Mouse (Mus musculus) monocyte, adult 5-6 weeks (primary cell): ENCODE measurements around the gene Ldb3. TPM values are rescaled to one million over a fixed set of nuclear protein-coding genes. Genes with fewer than 3 reads are reported as not detected.

Experiments
- ATAC-seq: fragments of 153-309, 156-312 bp; replicated peaks from 2 replicates; pipeline ENCODE4 v1.8.0; 2017; ENCODE audit warnings: mild to moderate bottlenecking; ENCODE audit not compliant: low TSS enrichment, insufficient number of reproducible peaks, severe bottlenecking, poor library complexity, low FRiP score
- total RNA-seq: library from RNA; stranded (forward); fragments of 200-1000, 200-491, 200-594 nt; gene quantifications from 3 replicates; pipeline ENCODE4 v1.2.3, GENCODE M21; 2017

Gene Ldb3
- total RNA-seq, 1 experiment from 2014 or later: not detected

GRCm38 (mm10) chr14:34497346-34497745 is 91.1 kb downstream of the Ldb3 start:
- ATAC-seq: no peak

DNA sequence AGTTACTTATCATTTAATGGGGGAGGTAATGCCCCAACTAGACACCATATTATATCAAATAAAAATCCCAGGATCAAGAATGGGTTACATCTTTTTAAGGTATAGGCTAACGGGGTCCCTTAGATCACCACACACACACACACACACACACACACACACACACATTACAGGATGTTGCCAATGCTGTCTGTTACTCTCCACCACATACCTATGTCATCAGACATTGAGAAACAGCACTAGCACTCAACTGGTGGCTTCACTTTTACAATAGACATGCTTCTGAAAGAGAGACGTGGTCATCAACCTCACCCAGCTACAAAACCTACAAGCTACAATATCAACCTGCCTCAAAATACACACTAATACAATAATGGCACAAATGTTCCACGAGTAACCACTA is 94.8 kb downstream of the Ldb3 start:
- no peak for ATAC-seq

DNA sequence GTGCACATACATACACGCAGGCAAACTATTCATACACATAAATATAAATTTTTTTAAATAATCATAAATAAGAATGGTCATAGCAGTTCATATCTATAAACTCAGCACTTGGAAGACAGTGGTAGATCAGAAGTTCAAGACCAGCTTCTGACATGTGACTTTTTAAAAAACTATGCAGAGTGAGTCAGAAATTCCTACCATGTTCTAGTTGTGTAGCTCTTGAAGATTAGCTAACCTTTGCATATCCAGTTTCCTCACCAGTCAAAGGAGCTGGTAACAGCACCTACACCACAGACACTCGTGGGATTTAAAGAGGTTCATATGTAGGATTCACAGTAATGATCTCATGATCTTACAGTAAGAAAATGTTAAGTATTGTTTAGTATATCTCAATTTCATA is 95.8 kb downstream of the Ldb3 start:
- no peak for ATAC-seq

GRCm38 (mm10) chr14:34490965-34491364 is 97.5 kb downstream of the Ldb3 start:
- ATAC-seq: no peak

GRCm38 (mm10) chr14:34489928-34490327 is 98.6 kb downstream of the Ldb3 start:
- no peak for ATAC-seq

DNA sequence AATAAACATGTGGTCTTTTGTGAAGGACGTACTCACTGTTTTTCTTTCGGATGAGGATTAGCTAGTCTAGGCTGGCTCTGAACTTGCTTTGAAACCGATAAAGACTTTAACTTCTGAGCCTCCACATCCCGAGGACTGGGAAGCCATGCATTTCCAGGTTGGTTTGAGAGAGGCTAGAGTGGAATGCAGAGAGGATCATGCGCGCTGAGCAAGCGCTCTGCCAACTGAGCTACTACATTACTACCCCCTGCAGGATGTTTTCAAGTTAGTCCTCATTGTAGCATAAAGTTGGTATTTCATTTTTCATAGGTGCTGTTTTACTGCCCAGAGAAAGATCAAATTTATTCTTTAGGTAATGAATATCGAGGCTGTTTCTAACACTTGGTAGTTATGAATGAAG is 102.3 kb downstream of the Ldb3 start:
- no peak for ATAC-seq

GRCm38 (mm10) chr14:34483469-34484341 is 104.8 kb downstream of the Ldb3 start:
- ATAC-seq: no peak

Other genes with a start within 250 kb of the Ldb3 start
- gene Fam25c, start 233.2 kb downstream of the Ldb3 start, total RNA-seq: not detected in 3 replicates
- not detected in 3 replicates for gene Sncg, start 213.9 kb downstream of the Ldb3 start, total RNA-seq
- not detected in 3 replicates for gene Mmrn2, start 213.2 kb downstream of the Ldb3 start, total RNA-seq
- gene Bmpr1a, start 85.3 kb downstream of the Ldb3 start, total RNA-seq: 0.53 to 1.6 TPM (median 0.68 TPM) in 3 replicates
- not detected in 3 replicates for gene 9230112D13Rik, start 65.9 kb downstream of the Ldb3 start, total RNA-seq
- gene Opn4, start 11.5 kb upstream of the Ldb3 start, total RNA-seq: not detected in 3 replicates
- 153 to 163 TPM (median 159 TPM) in 3 replicates for gene Wapl, start 85.2 kb upstream of the Ldb3 start, total RNA-seq
- not detected in 3 replicates for gene Grid1, start 231.4 kb upstream of the Ldb3 start, total RNA-seq